Mouse (Mus musculus): ENCODE results near the gene Hic2. TPM values are rescaled to one million over a fixed set of nuclear protein-coding genes. Genes with fewer than 3 reads are reported as not detected.
"Not testable (repeated sequence)": the region's sequence is repeated elsewhere in the genome, so short reads cannot be mapped to it uniquely, and the experiment has no call there.

Hic2 gene
- polyA plus RNA-seq, 1 experiment from 2014 or later, result 9.4 TPM

DNA sequence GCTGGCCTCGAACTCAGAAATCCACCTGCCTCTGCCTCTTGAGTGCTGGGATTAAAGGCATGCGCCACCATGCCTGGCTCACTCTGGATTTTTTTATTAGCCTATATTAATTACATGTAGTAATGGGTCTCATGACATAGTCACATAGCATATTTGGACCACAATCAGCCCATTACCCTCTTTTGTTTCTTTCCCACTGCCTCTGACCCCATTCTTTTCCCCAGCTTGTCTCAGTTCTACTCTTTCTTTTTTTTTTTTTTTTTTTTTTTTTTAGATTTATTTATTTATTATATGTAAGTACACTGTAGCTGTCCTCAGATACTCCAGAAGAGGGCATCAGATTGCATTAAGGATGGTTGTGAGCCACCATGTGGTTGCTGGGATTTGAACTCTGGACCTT is 1.8 kb upstream of the Hic2 start:
- ATAC-seq, result not testable (repeated sequence)

DNA sequence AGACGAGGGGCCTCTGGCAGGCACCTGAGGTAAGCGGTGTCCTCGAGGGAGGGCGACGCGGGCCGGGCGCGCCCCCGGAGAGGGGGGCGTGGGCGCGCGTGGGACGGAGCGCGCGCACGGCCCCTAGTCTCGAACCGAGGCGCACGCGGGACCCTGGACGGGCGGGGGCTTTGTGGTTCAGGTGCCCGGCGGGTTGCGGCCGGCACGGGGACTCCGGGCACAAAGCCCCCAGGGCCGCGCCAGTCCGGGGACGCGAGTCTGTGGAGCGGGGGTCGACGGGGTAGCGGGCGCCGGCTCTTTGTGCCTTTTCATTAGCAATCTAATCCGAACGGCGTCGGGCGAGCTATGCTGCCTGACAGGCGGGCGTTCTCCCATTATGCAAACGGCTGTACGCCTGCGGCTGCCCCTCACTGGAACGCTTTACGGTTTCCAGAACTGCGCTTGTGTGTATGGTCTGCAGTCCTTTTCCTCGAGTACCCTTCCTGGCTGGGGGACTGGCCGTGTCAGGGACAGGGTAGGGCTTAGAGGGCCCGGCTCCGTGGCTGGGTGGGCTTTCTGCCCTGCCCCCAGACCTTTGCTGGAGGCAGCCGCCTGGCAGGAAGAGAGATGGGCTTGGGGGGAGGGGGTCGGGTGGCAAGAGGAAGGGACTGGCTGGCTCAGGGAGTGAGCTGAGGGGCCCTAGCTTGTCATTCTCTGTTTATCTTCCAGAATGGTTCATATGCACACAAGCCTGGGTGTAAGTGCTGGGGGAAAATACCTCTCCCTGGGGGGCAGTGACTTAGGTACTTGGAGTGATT is 528 bp downstream of the Hic2 start:
- H3K9me3 ChIP-seq (ENCODE audit: control insufficient read depth, low read length), result no peaks in the 10 kb centered on the region
- 0% methylated on average over 60 of the region's 62 CpGs for WGBS
- no peaks in the 10 kb centered on the region for H3K36me3 ChIP-seq (ENCODE audit: control insufficient read depth, insufficient read depth)
- H3K4me2 ChIP-seq (ENCODE audit: low read length), result peak overlapping the region; percentile 84
- peak overlapping the region; percentile 95 for H3K27ac ChIP-seq (ENCODE audit: low read length)
- peak overlapping the region; percentile 96 for H3K9ac ChIP-seq (replicated peaks; ENCODE audit: low read depth, low read length)
- peak; percentile 75 for ATAC-seq
- H3K27me3 ChIP-seq (replicated peaks; ENCODE audit: control insufficient read depth, insufficient read depth, low read length), result no peaks in the 10 kb centered on the region
- peak overlapping the region; percentile 90 for H3K4me3 ChIP-seq (replicated peaks; ENCODE audit: low read length)
- H3K4me1 ChIP-seq (replicated peaks; ENCODE audit: control insufficient read depth, insufficient read depth, low read length), result peaks cover 22% of the 10 kb centered on the region

More for the DNA sequence above, 1.8 kb upstream of the Hic2 start:
- 94% methylated on average over 2 of the region's 2 CpGs for WGBS
- peaks cover 22% of the 10 kb centered on the region for H3K4me1 ChIP-seq (replicated peaks; ENCODE audit: control insufficient read depth, insufficient read depth, low read length)
- H3K27me3 ChIP-seq (replicated peaks; ENCODE audit: control insufficient read depth, insufficient read depth, low read length); H3K9me3 ChIP-seq (ENCODE audit: control insufficient read depth, low read length); H3K4me3 ChIP-seq (replicated peaks; ENCODE audit: low read length); H3K36me3 ChIP-seq (ENCODE audit: control insufficient read depth, insufficient read depth); H3K9ac ChIP-seq (replicated peaks; ENCODE audit: low read depth, low read length); H3K4me2 ChIP-seq (ENCODE audit: low read length); H3K27ac ChIP-seq (ENCODE audit: low read length): not testable (repeated sequence)

DNA sequence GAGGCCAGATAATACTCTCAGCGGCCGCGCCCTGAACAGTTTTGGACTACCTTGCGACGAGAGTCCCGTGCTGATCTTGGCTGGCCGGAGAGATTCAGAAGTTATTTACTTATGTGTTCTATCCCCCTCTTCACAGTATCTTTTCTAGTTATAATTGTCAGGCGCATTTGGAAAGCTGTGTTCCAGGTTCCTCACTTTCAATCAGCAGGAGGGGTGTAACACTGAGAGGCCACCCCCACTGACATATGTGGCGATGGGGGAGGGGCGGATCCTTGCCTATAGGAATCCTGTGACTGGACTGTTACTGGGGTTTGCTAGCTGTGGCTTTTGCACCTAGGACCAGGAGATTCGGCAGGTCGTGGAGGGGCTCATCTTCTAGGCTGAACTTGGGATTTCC is 1.1 kb downstream of the Hic2 start:
- 3% methylated on average over 12 of the region's 12 CpGs for WGBS
- H3K4me2 ChIP-seq (ENCODE audit: low read length), result peak overlapping the region; percentile 84
- no peaks in the 10 kb centered on the region for H3K27me3 ChIP-seq (replicated peaks; ENCODE audit: control insufficient read depth, insufficient read depth, low read length)
- H3K27ac ChIP-seq (ENCODE audit: low read length), result peak overlapping the region; percentile 95
- H3K4me3 ChIP-seq (replicated peaks; ENCODE audit: low read length), result peak overlapping the region; percentile 90
- peaks cover 24% of the 10 kb centered on the region for H3K4me1 ChIP-seq (replicated peaks; ENCODE audit: control insufficient read depth, insufficient read depth, low read length)
- ATAC-seq, result no peak
- peak overlapping the region; percentile 96 for H3K9ac ChIP-seq (replicated peaks; ENCODE audit: low read depth, low read length)
- no peaks in the 10 kb centered on the region for H3K36me3 ChIP-seq (ENCODE audit: control insufficient read depth, insufficient read depth)
- no peaks in the 10 kb centered on the region for H3K9me3 ChIP-seq (ENCODE audit: control insufficient read depth, low read length)

DNA sequence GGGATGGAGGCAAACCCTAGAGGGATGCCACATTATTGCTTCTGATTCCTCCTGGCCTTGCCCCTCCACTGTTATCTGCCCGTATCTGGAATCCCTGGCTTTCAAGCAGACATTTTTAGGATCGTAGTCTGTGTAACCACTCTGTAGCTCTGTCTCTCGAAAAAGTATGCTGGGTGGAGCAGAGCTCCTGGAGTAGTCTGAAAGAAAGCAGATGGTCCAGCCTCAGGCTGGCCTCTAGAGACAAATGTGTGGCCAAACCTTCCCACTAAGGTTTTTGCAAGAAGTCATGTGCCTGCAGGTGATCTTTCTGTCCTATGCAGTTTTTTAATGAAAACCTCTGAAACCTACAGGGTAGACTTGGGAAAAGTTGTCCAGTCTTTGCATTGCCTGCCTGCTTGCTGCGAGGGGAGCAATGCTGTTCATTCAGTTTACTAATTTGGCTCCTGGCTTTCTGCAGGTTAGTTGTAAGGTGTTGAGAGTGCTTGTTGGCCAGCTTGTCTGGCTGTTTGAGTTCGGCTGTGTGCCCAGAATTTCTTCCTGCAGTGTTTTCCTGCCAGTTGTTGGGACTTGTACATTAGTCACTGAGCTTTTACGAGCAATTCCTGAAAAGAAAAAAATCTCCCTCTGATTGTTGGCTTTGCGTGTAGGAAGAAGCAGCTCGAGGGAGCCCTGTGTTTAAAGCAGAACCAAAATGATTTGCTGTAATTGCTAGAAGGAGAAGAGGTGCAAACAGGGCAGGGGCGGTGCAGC is 1.7 kb downstream of the Hic2 start:
- Histone ChIP-seq H3K36me3 (ENCODE audit: control insufficient read depth, insufficient read depth) (no peaks in the 10 kb centered on the region), H3K4me2 (ENCODE audit: low read length) (peak overlapping the region; percentile 84), H3K4me1 (replicated peaks; ENCODE audit: control insufficient read depth, insufficient read depth, low read length) (peaks cover 28% of the 10 kb centered on the region), H3K27ac (ENCODE audit: low read length) (peak overlapping the region; percentile 95), H3K9me3 (ENCODE audit: control insufficient read depth, low read length) (no peaks in the 10 kb centered on the region), H3K27me3 (replicated peaks; ENCODE audit: control insufficient read depth, insufficient read depth, low read length) (no peaks in the 10 kb centered on the region), H3K9ac (replicated peaks; ENCODE audit: low read depth, low read length) (peak overlapping the region; percentile 96), H3K4me3 (replicated peaks; ENCODE audit: low read length) (peak overlapping the region; percentile 90)
- no peak for ATAC-seq
- 36% methylated on average over 9 of the region's 9 CpGs for WGBS

DNA sequence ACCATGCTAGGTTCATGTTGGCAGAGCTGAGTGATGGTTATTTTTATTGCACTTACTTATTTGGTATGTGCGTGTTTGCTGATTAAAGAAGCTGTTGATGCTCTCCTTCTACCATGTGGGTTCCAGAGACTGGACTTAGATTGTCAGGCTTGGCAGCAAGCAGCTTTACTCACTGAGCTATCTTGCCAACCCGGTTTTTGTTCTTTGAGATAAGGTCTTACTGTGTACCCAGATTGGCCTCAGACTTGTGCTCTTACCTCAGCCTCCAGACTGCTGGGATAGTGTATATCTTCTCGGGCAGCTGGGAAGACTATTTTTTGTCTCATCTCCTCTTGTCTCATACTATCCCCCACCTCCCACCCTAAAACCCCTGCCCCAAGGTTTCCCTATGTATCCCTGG is 4.3 kb downstream of the Hic2 start:
- Histone ChIP-seq H3K4me2 (ENCODE audit: low read length) (no peak overlapping the region), H3K9ac (replicated peaks; ENCODE audit: low read depth, low read length) (no peak overlapping the region), H3K4me1 (replicated peaks; ENCODE audit: control insufficient read depth, insufficient read depth, low read length) (peaks cover 28% of the 10 kb centered on the region), H3K9me3 (ENCODE audit: control insufficient read depth, low read length) (no peaks in the 10 kb centered on the region), H3K36me3 (ENCODE audit: control insufficient read depth, insufficient read depth) (no peaks in the 10 kb centered on the region), H3K27ac (ENCODE audit: low read length) (no peak overlapping the region), H3K27me3 (replicated peaks; ENCODE audit: control insufficient read depth, insufficient read depth, low read length) (no peaks in the 10 kb centered on the region), H3K4me3 (replicated peaks; ENCODE audit: low read length) (no peak overlapping the region)
- WGBS, result 82% methylated on average over 3 of the region's 3 CpGs
- no peak for ATAC-seq

DNA sequence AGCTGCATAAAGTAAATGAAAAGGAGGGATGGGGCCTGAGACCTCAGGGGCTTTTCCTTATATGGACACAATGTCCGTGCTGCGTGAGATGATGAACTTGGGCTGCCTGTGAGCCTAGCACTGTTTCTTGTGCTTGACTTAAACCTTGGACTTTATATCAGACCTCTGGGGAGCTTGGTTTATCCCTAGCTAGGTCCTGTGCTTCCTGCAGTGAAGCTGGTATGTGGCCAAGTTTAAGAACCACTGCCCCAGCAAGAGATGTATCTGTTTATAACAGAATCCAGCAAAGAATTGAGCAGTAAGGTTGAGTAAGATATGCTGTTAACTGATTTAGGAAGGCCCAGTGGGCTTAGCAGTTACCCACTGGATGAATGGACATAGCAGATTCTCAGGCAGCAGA is 6.0 kb downstream of the Hic2 start:
- Histone ChIP-seq H3K9me3 (ENCODE audit: control insufficient read depth, low read length) (no peaks in the 10 kb centered on the region), H3K4me1 (replicated peaks; ENCODE audit: control insufficient read depth, insufficient read depth, low read length) (peaks cover 24% of the 10 kb centered on the region), H3K27me3 (replicated peaks; ENCODE audit: control insufficient read depth, insufficient read depth, low read length) (no peaks in the 10 kb centered on the region), H3K9ac (replicated peaks; ENCODE audit: low read depth, low read length) (no peak overlapping the region), H3K36me3 (ENCODE audit: control insufficient read depth, insufficient read depth) (no peaks in the 10 kb centered on the region), H3K4me2 (ENCODE audit: low read length) (no peak overlapping the region), H3K27ac (ENCODE audit: low read length) (no peak overlapping the region), H3K4me3 (replicated peaks; ENCODE audit: low read length) (no peak overlapping the region)
- no peak for ATAC-seq
- 89% methylated on average over 2 of the region's 2 CpGs for WGBS

DNA sequence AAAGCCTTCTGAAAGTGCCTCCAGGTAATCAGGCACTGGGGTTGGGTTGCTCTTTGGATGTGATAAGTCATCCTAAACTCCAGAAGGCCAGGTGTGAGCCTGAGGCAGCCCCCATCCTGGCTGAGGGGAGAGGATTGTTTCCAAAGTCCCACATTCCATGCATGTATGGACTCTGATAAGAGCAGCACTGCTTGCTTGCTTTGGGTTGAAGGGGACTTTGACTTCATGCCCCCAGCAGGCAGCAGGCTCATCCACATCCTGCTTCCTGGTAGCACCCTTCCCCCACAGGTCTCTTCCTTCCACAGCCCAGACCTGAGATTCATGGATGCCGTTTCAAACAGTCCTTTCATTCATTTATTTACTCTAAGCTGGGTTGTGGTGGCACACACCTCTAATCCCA is 10.4 kb downstream of the Hic2 start:
- Histone ChIP-seq H3K9ac (replicated peaks; ENCODE audit: low read depth, low read length) (no peak overlapping the region), H3K4me2 (ENCODE audit: low read length) (no peak overlapping the region), H3K4me3 (replicated peaks; ENCODE audit: low read length) (no peak overlapping the region), H3K4me1 (replicated peaks; ENCODE audit: control insufficient read depth, insufficient read depth, low read length) (peaks cover 12% of the 10 kb centered on the region), H3K27ac (ENCODE audit: low read length) (no peak overlapping the region), H3K9me3 (ENCODE audit: control insufficient read depth, low read length) (no peaks in the 10 kb centered on the region), H3K27me3 (replicated peaks; ENCODE audit: control insufficient read depth, insufficient read depth, low read length) (no peaks in the 10 kb centered on the region), H3K36me3 (ENCODE audit: control insufficient read depth, insufficient read depth) (no peaks in the 10 kb centered on the region)
- ATAC-seq, result no peak
- 68% methylated on average over 1 of the region's 1 CpGs for WGBS

DNA sequence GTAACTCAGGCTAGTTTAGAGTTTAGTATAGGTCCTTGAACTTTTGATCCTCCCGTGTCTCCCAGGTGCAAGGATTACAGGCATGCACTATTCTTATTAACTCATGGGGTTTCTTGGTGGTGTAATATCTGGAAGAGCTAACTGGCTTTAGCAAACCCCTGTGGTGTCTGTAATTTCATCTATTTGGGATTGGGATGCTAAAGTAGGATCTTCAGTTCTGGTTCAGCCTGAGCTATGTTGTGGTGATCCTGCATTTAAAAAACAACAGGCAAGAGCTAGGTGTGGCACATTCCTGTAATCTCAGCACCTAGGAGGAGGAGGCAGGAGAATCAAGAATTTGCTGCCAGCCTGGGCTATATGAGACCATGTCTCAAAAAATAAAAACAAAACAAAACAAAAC is 11.6 kb downstream of the Hic2 start:
- peaks cover 6% of the 10 kb centered on the region for H3K4me1 ChIP-seq (replicated peaks; ENCODE audit: control insufficient read depth, insufficient read depth, low read length)
- no peak for ATAC-seq
- H3K9ac ChIP-seq (replicated peaks; ENCODE audit: low read depth, low read length), result no peak overlapping the region
- H3K4me2 ChIP-seq (ENCODE audit: low read length), result no peak overlapping the region
- 88% methylated on average over 1 of the region's 1 CpGs for WGBS
- H3K4me3 ChIP-seq (replicated peaks; ENCODE audit: low read length), result no peak overlapping the region
- H3K9me3 ChIP-seq (ENCODE audit: control insufficient read depth, low read length), result no peaks in the 10 kb centered on the region
- H3K27ac ChIP-seq (ENCODE audit: low read length), result no peak overlapping the region
- no peaks in the 10 kb centered on the region for H3K27me3 ChIP-seq (replicated peaks; ENCODE audit: control insufficient read depth, insufficient read depth, low read length)
- H3K36me3 ChIP-seq (ENCODE audit: control insufficient read depth, insufficient read depth), result no peaks in the 10 kb centered on the region

DNA sequence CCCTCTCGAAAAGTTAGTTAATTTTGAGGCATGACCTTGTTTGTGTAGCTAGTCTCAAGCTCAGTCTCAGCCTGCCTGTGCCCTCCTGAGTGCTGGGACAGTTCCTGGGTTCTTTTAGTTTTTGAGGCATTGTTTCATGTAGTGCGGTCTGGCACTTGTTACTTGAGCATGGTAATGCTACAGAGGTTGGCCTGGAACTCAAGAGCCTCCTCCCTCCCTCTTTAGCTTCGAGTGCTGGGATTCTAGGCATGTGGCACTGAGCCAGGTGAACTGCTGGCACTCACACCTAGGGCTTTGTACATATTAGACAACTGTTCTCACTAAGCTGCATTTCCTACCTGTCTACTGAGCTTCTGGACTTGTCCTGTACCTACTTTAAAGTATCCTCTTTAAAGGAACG is 14.4 kb downstream of the Hic2 start:
- H3K4me1 ChIP-seq (replicated peaks; ENCODE audit: control insufficient read depth, insufficient read depth, low read length), result peaks cover 21% of the 10 kb centered on the region
- H3K27ac ChIP-seq (ENCODE audit: low read length), result no peak overlapping the region
- H3K4me3 ChIP-seq (replicated peaks; ENCODE audit: low read length), result no peak overlapping the region
- no peaks in the 10 kb centered on the region for H3K27me3 ChIP-seq (replicated peaks; ENCODE audit: control insufficient read depth, insufficient read depth, low read length)
- no peak for ATAC-seq
- H3K9me3 ChIP-seq (ENCODE audit: control insufficient read depth, low read length), result no peaks in the 10 kb centered on the region
- no peak overlapping the region for H3K9ac ChIP-seq (replicated peaks; ENCODE audit: low read depth, low read length)
- 49% methylated on average over 4 of the region's 4 CpGs for WGBS
- H3K4me2 ChIP-seq (ENCODE audit: low read length), result no peak overlapping the region
- no peaks in the 10 kb centered on the region for H3K36me3 ChIP-seq (ENCODE audit: control insufficient read depth, insufficient read depth)

Measured in forebrain, embryonic 16.5 days (tissue).